Mouse (Mus musculus) megakaryocyte, embryonic 14.5 days (primary cell): ENCODE measurements around the gene Lyz1.

Experiments used
- FLI1 ChIP-seq: IDR thresholded peaks from 2 replicates; pipeline ENCODE4 v1.6.1; 2012; ENCODE audit warnings: low read length, inconsistent platforms, mixed read lengths
- GATA1 ChIP-seq: IDR thresholded peaks from 3 replicates; pipeline ENCODE4 v1.6.1; 2012; ENCODE audit warnings: mixed read lengths, low read length, inconsistent platforms, borderline replicate concordance

- TF ChIP-seq GATA1 (no peak), FLI1 (no peak)
These were observed 32.8 kb downstream of the Lyz1 start for GRCm38 (mm10) chr10:117259870-117260269.
